Mouse (Mus musculus) T-helper 2 cell (primary cell): ENCODE results near the gene Ass1.

Source experiments
- in situ Hi-C: fragments of 300-600 bp; cut with MboI, MseI; formaldehyde crosslinking; loops from one replicate; pipeline ENCODE4 v1.15.1; 2025; ENCODE audit warnings: high pct_unique_total_duplicates

The Ass1 gene

GRCm38 (mm10) chr2:31458460-31458859, 11.5 kb upstream of the Ass1 start:
- in situ Hi-C loops, result no loop called here

GRCm38 (mm10) chr2:31458989-31459936, 10.7 kb upstream of the Ass1 start:
- in situ Hi-C loops, result no loop called here

- in situ Hi-C loops, result no loop called here
Observed at GRCm38 (mm10) chr2:31460025-31460571, 9.9 kb upstream of the Ass1 start.

GRCm38 (mm10) chr2:31460920-31461319, 9.1 kb upstream of the Ass1 start:
- in situ Hi-C loops, result no loop called here

GRCm38 (mm10) chr2:31462051-31462450, 8.0 kb upstream of the Ass1 start:
- in situ Hi-C loops, result no loop called here

- in situ Hi-C loops, result no loop called here
Observed at GRCm38 (mm10) chr2:31463253-31463652, 6.8 kb upstream of the Ass1 start.

- in situ Hi-C loops, result no loop called here
Observed at GRCm38 (mm10) chr2:31463696-31464528, 6.1 kb upstream of the Ass1 start.

GRCm38 (mm10) chr2:31464529-31464910, 5.5 kb upstream of the Ass1 start:
- in situ Hi-C loops, result no loop called here

GRCm38 (mm10) chr2:31467457-31467856, 2.5 kb upstream of the Ass1 start:
- in situ Hi-C loops, result no loop called here

GRCm38 (mm10) chr2:31468857-31469256, 1.1 kb upstream of the Ass1 start:
- in situ Hi-C loops, result no loop called here

GRCm38 (mm10) chr2:31469480-31469879, 527 bp upstream of the Ass1 start:
- in situ Hi-C loops, result no loop called here

GRCm38 (mm10) chr2:31470683-31471385, 827 bp downstream of the Ass1 start:
- in situ Hi-C loops, result loop anchor here (5.0 kb wide), 1 partner anchor 34 kb away; no protein-coding TSS in a partner anchor

GRCm38 (mm10) chr2:31471611-31472010, 1.6 kb downstream of the Ass1 start:
- in situ Hi-C loops, result loop anchor here (5.0 kb wide), 1 partner anchor 34 kb away; no protein-coding TSS in a partner anchor

GRCm38 (mm10) chr2:31472406-31473065, 2.5 kb downstream of the Ass1 start:
- in situ Hi-C loops, result loop anchor here (5.0 kb wide), 1 partner anchor 35 kb away; no protein-coding TSS in a partner anchor

GRCm38 (mm10) chr2:31473941-31474340, 3.9 kb downstream of the Ass1 start:
- in situ Hi-C loops, result loop anchor here (5.0 kb wide), 1 partner anchor 37 kb away; no protein-coding TSS in a partner anchor

GRCm38 (mm10) chr2:31474686-31475085, 4.7 kb downstream of the Ass1 start:
- in situ Hi-C loops, result loop anchor here (5.0 kb wide), 1 partner anchor 37 kb away; no protein-coding TSS in a partner anchor

- in situ Hi-C loops, result no loop called here
Observed at GRCm38 (mm10) chr2:31476107-31476820, 6.3 kb downstream of the Ass1 start.

GRCm38 (mm10) chr2:31477234-31478161, 7.5 kb downstream of the Ass1 start:
- in situ Hi-C loops, result no loop called here
